Mouse (Mus musculus): ENCODE data around the gene Fxr2.

The Fxr2 gene

DNA sequence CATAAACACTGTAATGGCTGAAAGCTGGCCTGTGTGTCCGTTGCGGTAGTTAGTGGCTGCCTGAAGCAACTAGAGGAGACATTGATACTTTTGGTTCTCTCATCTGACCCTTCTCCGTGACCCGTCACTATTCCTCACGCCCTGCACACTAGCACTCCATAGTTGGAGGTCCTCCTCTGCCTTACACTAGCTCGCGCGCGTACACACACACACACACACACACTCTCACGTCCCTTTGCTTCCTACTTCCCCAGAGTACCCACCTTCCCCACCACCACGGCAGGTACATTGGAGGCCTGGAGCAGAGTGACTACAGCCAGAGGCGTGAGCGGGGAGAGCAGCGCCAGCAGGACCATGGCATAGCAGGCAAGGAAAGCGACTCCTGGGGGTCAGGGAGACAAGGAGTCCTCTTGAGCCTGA lies 24.7 kb downstream of the Fxr2 start:
- no peak for DNase-seq (ENCODE audit: low read depth, low spot score)

DNA sequence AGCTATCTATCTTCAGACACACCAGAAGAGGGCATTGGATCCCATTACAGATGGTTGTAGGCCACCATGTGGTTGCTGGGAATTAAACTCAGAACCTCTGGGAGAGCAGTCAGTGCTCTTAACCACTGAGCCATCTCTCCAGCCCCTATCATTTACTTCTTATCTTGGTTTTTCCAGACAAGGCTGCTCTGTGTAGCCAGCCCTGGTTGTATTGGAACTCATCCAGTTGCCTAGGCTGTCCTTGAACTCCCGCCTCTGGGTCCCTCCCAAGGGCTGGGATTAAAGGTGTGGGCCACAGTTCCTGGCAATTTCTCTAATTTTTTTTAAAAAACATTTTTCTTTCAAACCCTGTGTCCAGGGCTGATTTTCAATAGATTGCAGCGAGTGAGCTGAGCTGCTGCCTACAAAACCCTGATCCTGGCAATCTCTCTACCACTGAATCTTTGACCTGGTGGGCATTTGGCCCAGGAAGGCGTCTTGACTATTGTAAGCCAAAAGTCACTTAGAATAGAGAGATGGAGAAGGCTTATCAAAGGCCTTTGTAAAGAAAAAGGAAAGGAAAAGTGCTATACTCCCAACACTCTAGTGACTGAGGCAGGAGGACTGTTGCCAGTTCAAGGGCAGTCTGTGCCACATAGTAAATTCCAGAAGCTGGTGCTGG lies 28.6 kb downstream of the Fxr2 start:
- no peak for DNase-seq (ENCODE audit: low read depth, low spot score)

DNA sequence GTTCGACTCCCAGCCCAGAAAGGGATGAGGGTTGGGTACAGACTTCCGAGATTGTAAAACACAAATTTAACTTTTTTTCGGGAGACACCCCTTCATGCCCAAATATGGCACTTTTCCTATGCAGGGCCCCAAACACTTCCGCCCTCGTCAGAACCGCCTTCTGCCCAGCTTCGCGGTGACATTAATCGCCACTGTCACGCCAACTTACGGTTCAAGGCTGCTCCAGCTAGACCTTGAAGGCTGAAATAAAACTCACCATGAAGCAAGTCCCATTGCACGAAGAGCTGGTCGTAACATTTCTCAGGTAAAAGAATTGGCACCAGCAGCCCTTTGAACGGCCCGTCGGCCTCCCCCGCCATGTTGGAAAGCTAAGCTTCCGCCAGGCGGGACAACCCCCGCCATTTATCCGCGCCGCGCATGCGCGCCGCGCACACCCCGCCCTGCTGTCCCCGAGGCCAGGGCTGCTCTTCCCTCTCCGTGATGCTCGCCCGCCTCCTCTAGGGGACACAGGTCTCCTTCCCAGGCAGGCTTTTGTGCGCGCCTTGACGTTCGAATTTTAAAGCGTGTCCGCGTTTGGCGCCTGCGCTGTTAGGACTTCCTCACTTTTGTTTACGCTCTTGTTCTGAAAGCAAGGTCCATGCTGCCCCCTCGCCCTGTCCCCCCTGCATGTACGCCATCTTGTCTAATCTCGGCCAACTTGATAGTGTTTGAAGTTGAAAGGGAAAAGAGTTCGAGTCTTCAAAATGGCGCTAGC lies 29.6 kb downstream of the Fxr2 start, which contains the start of gene Mpdu1:
TSS of gene Mpdu1 (minus strand) at position 430 of the 754 bp plus-strand sequence.
- peak; percentile 95 for DNase-seq (ENCODE audit: low read depth, low spot score)

DNA sequence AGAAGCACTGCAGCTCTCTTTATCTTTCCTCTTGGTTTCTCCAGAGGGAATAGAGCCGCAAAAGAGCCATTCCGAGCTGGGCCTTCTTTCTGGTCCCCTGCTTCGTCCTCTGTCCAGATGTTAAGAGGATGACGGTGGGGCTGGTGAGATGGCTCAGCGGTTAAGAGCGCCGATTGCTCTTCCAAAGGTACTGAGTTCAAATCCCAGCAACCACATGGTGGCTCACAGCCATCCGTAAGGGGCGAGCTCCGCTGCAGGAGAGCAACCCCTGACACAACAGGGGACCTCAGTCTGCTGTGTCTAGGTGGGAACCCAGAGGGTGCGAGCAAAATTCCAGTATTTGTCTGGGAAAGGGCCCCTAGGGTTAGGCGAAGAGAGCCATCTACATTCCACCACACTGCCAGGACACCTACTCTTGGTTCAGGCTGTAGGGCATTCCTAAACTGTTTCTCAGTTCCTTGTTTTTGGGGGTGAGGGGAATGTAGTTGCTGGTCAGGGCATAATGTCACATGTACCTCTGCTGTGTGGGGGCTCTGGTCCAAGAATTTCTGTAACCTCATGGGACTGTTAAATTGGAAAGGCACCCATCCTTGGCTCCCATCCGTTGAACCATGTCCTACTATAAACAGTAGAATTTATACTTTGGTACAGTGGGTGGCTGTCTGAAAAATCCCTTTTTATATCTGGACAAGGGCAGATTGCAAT lies 30.3 kb downstream of the Fxr2 start:
- no peak for DNase-seq (ENCODE audit: low read depth, low spot score)

DNA sequence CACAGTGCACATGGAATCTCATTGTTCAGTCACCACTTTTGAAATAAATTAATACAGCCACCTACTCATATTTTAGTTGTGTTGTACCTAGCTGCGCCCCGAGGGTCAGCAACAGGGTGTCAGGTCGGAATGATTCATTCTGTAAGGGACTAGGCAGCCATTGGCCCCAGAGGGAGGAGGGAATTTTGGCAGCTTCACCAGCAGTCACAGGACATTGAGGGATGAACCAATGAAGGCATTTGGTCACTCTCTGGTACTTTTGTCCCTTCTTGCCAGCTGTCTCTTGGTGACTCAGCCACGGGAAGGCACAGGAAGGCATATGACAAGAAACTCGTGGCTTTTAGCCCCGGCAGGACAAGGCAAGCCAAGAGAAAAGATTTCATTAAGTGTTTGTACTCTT lies 31.0 kb downstream of the Fxr2 start:
- DNase-seq (ENCODE audit: low read depth, low spot score): no peak

DNA sequence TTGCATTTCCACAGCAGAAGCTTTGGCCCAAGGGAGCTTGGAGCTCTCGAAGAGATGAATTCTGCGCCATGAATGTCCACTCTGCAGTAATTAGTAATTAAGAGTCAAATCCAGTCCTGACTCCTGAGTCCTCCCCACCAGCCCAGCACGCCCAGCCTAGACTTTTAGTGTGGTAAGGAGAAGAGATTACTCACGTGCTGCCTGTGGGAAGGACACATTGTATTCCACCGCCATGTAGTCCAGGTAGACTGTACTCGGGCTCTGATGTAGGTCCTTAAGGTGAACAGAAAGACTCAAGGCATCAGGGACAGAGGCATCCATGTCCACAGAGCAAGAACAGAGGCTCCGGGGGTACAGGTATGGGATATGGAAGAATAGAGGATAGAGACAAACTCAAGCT lies 32.1 kb downstream of the Fxr2 start:
- DNase-seq (ENCODE audit: low read depth, low spot score): no peak

DNA sequence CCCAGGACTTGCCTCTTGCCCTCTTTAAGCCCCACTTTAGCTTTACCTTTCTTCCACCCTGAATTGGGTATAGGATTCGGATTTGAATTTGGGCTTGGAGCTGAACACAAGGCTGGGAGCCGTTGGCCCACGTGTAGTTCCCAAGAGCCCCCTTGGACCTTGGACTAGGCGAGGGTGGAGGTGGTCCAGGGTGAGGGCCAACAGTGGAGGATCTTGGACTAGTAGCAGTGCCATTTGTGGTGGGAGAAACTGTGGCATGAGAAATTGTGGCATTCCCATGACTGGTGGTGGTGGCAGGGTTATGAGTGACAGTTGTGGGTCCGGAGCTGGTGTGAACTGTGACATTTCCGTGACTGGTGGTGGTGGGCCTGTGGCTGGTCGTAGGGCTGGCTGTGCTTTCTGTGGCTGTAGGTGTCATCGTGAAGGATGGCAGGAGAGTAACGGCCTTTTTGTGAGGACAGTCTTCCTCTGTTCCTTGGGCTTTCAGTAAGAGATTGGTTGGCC lies 32.7 kb downstream of the Fxr2 start:
- no peak for DNase-seq (ENCODE audit: low read depth, low spot score)

DNA sequence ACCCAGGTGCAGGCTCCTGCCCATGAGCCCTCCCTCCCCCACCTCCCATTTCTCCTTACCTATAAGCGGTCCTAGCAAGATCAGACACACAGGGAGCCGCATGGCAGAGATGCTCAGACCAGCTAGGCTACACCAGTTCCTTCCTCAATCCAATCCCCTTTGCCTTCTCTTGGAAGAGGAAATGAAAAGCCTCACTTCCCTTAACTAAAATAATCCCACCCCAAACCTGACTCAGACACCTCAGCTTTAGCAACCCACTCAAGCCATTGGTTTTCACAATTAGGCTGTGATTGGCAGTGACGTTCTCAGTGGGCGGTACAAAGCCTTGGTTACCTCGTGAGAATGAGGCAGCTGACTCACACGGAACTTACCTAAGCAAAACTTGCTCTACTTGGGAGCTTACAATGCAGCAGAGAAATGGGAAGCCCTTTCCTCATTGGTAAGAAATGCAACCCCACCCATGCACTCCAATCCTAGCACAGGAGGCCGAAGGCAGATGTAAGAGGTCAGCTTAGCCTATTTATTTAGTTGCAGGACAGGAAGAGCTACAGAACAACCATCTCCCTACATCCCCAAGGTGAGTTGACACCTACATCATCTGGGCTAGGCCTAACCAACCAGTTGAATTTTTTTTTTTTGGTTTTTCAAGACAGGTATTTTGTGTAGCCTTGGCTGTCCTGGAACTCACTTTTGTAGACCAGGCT lies 33.3 kb downstream of the Fxr2 start, which contains the start of gene Cd68:
TSS of gene Cd68 (minus strand) at position 193 of the 704 bp plus-strand sequence.
- DNase-seq (ENCODE audit: low read depth, low spot score): no peak

DNA sequence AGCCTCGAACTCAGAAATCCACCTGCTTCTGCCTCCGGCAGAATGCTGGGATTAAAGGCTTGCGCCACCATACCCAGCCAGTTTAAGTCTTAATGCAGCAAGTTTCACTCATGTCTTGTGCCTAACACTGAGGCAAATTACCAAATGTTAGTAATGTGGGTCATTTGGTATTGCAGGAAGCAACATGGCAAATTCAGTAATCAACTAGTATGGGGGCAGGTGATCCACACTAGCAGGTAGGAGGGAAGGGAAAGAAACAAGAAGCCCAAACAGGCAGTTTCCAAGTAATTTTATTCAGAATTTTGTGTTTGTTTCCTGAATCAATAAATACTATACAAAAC lies 33.8 kb downstream of the Fxr2 start:
- no peak for DNase-seq (ENCODE audit: low read depth, low spot score)

DNA sequence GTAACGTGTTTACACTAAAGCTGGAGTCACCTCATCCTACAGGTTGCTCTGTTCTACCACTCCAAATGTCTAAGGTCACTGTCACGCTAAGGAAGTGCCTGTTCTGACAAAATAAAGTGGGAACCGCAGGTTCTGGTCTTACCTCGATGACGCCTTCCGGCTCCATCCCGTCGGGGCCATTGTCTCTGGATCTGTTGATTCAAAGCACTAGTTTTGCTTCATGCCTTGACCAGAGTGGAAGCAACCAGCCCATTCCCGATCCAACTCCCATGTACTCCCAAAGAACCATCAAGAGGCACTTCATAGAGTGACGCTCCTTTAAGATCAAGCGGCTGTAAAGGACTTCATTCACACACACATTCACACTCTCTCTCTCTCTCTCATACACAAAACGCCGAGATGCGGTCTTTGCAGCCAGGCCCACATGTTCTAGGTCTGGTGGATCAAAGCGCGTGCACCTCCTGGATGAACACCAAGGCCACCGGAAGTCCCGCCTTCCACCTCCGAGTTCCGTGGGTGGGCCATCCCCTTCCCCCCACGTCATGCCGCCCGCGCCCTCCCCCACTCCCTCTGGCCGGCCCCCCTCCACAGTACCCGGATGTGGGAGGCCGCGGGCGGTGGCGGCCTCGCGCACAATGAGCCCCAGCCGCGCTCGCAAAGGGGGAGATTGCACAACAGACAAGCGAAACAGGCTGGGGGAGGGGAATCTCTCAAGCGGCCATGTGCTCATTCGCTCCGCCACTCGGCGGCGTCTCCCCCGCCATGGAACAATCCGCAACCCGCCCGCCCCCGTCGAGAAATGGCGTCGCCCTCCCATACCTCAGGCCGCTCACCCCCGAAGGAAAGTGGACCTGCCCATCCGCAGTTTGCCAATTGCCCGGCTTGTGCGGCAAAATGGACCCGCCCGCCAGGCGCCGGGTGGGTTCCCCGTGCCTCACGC lies 38.3 kb downstream of the Fxr2 start:
- peak; percentile 89 for DNase-seq (ENCODE audit: low read depth, low spot score)

DNA sequence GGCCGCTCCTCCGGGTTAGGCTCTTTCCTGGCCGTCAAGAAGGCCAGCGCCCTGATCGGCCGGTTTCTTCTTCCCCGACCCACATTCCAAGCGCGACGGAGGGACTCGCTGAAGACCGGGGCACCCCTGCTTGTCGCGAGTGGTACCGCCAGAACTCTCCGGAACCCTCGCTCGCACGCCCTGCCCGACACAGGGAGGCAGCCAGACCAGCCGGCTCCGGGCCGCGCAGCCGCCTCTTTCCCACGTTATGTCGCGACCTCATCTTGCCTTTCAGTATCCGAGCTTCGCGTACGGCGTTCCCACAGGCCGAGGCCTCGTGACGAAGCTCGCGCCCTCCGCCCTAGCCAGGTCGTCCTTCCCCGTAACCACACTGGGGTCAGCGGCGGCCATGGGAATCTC lies 38.9 kb downstream of the Fxr2 start:
- no peak for DNase-seq (ENCODE audit: low read depth, low spot score)

DNA sequence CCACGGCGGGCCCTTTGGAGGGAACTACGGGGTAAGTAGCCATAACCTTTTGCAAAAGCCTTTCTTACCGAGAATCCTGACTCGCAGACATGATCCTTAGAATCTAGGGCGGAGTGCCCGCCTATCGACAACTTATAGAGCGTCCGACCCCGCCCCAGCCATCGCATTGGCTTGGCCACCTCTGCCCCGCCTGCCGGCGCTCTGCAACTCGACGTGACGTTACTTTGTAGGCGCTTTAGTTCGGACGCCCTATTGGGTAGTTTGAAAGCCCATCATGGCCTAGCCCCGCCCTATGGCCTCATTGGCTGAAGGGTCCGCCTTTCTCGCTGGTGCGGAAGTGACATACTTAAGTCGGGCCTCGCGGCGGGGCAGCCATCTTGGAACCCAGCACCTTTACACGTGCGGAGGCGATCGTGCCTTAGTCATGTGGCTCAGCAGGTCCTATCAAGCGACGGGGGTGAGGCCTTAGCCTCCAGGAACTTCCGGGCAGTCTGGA lies 39.5 kb downstream of the Fxr2 start, which contains the start of gene Eif4a1:
TSS of gene Eif4a1 (minus strand) at position 213 of the 496 bp plus-strand sequence.
- DNase-seq (ENCODE audit: low read depth, low spot score): peak; percentile 100

DNA sequence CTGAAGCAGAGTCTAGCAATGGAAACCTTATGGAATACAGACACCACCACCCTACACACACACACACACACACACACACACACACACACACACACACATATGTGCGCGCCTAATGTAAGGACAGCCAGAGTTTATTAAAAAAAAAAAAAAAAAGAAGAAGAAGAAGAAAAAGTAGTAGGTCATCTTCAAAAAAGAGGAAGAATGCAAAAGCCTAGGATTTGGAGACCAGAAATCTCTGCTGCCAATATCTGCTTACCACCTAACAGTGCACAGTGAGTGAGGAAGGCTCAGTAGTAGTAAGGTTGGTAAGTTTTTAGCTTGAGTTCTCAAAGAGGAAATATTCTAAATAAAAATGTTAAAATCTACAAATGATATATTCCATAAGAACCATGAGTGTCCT lies 46.4 kb downstream of the Fxr2 start:
- DNase-seq (ENCODE audit: low read depth, low spot score): no peak

DNA sequence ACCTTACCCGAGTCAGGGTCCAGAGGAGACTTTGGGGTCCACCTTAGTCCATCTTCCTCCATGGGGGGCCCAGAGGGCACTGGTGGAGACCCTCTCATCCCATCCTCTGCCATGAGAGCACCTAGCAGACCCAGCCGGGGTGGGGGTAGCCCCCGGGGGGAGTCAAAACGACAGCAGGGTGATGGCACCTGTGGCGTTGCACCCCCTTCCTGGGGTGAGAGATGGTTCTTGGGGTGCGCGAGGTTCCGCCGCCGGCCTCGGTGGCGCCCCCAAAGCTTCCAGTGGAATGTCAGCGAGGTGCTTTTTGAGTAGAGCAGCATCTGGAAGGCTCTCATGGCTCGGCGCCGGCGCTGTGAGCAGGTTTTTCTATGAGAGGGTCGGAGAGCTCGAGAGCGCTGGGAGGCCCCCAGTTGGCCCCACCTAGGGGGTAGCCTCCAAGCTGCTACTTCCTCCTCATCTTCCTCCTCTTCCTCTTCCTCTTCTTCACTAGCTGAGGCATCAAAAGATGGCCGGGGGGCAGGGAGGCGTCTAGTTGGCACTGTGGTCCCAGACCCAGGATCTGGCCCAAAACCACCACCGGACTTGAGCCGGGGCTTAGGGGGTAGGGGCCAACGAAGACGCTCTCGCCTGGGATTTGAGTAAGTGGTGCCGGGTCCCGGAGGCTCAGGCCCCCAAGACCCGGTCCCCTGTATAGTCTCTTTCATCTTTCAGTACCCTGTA lies 47.5 kb downstream of the Fxr2 start:
- DNase-seq (ENCODE audit: low read depth, low spot score): no peak

DNA sequence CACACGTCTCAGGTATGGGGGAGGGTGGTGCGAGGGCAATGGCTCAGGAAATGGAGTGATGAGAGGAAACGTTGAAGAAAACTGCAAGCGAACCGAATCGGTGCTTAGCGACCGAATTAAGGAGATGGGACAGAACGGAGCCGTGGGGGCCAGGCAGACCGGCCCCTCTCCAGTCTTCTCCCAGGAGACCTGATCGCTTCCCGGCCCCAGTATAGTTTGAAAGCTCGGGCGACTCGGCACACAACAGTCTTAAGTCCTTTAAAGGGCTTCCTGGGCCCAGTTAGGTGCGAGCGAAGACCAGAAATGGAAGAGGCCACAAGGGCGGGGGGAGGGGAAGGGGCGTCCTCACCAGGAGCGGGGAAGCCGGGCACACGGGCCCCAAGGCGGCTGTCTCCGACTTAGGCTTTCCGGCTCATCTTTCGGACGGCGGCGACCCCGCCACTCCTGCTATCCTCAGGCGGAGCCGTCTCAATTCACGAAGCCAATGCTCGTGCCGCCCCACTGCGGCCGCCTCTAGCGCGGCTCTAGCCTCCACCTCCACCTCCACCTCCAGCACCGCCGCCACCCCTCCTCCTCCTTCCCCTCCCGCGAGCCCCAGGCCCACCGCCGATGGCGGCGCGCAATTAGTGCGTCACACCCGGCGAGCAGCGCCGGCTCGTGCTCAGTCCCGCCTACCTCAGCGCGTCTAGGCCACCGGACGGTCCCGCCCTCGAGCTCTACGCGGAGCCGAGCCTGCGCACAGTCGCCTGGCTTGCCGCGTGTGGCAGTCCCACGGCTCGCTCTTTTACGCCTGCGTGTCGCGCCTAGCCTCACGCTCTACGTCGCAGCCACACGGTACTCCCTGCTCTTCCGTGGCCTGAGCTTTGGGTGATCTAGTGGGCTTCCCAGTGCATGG lies 48.8 kb downstream of the Fxr2 start, which contains the start of gene Senp3:
TSS of gene Senp3 (minus strand) at position 771 of the 895 bp plus-strand sequence.
- peak; percentile 94 for DNase-seq (ENCODE audit: low read depth, low spot score)

DNA sequence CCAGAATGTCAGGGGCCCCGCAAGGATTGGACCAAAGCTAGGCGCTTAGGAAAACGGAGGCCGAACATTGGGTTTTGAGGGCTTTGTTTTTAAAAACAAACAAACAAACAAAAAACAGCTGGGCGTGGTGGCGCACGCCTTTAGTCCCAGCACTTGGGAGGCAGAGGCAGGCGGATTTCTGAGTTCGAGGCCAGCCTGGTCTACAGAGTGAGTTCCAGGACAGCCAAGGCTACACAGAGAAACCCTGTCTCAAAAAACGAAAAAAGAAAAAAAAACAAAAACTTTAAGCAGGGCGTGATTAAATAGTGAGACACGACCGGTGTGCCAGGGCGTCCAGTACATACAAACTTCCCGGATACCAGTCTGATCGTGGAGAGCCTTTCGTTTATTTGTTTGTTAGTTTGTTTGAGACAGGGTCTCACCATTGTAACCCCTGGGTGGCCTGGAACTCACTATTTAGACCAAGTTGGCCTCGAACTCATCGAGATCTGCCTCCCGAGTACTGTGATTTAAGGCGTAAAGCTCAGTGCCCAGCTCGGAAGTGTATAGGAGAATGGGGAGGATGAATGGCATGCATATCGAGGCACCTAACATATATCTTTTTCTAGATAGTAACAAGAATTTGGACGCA lies 49.5 kb downstream of the Fxr2 start:
- no peak for DNase-seq (ENCODE audit: low read depth, low spot score)

DNA sequence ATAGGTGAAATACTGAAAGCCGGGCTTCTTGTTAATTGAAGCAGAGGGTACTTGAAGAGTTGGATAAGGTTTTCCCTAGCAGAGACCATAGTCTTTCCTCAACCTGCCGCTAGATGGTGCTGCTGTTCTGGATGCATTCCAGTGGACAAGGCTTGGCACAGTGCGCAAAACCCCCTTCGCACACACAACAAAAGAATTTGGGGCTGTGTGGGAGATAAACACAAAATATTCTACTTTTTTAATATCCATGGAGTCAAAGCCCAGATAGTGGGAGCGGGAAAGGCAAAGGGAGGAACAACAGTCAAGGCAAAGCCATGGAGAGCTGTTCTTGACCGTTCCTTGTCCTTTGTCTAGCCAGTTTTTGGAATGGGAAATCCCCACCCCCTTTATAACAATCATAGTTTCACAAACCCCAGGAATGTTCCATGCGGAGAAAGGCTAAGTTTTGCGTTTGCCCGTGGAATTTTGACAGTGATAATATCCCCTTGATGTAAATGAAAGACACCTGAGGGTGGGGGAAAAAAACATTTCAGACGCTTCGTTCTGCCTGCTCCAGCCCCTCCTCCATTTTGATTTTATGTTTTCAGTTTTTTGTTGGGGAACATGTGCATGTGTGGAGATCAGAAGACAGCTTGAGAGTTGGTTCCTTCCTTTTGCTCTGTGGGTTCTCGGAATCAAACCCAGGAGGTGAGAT lies 50.2 kb downstream of the Fxr2 start:
- peak; percentile 88 for DNase-seq (ENCODE audit: low read depth, low spot score)

DNA sequence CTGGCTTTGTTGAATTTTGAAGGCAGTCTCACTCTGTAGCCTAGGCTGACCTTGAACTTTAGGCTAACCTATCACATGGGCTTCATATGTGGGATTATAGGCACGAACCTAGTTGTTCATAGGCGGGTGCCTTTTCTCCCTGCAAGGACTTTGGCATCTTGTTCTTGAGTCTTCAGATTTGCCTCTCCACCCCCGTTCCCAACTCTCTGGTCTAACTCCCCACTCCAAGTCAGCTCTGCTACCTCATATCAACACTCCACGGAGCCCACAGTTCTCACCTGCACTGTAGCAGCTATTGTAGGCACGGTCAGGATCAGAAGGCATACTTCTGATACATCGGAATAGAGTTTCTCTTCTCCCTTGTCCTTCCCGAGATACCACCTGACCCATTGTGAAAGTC lies 50.8 kb downstream of the Fxr2 start:
- no peak for DNase-seq (ENCODE audit: low read depth, low spot score)
